Mouse (Mus musculus): Measurements from ENCODE around the gene Fkrp. TPM values are rescaled to one million over a fixed set of nuclear protein-coding genes. Genes with fewer than 3 reads are reported as not detected.

Fkrp gene
- total RNA-seq, 4 experiments from 2014 or later = 47.3 to 56.4 (median 53.0) TPM

Other genes with a start within 250 kb of the Fkrp start
- 10 to 100 TPM; 30.2 to 38.1 (median 35.6) TPM for gene Arhgap35, start 201.7 kb downstream of the Fkrp start, total RNA-seq (2022)
- not detected for gene Ceacam15, start 141.0 kb downstream of the Fkrp start, total RNA-seq (2022)
- not detected for gene Ceacam9, start 94.8 kb downstream of the Fkrp start, total RNA-seq (2022)
- gene Ap2s1, start 78.3 kb downstream of the Fkrp start, total RNA-seq (2022) = 10 to 100 TPM; 65.2 to 74.9 (median 70.8) TPM
- gene Slc1a5, start 35.4 kb downstream of the Fkrp start, total RNA-seq (2022) = 10 to 100 TPM; 14.5 to 21.7 (median 17.7) TPM
- 10 to 100 TPM; 47.9 to 61.2 (median 49.1) TPM for gene Strn4, start 843 bp downstream of the Fkrp start, total RNA-seq (2022)
- gene Prkd2, start 26.2 kb upstream of the Fkrp start, total RNA-seq (2022) = 10 to 100 TPM; 13.1 to 16.7 (median 14.8) TPM
- gene Dact3, start 58.6 kb upstream of the Fkrp start, total RNA-seq (2022) = 1 to 10 TPM; 8.0 to 9.5 (median 8.6) TPM
- gene Gng8, start 75.1 kb upstream of the Fkrp start, total RNA-seq (2022) = 1 to 10 TPM; 1.0 to 1.5 (median 1.1) TPM
- gene Ptgir, start 89.8 kb upstream of the Fkrp start, total RNA-seq (2022) = 1 to 10 TPM; 1.9 to 3.5 (median 3.1) TPM
- 100 to 1,000 TPM; 153 to 208 (median 191) TPM for gene Calm3, start 107.4 kb upstream of the Fkrp start, total RNA-seq (2022)
- 1 to 10 TPM; 3.5 to 4.9 (median 4.3) TPM for gene Pnmal2, start 128.0 kb upstream of the Fkrp start, total RNA-seq (2022)
- gene Pnmal1, start 142.9 kb upstream of the Fkrp start, total RNA-seq (2022) = not detected
- gene Gm42372, start 166.4 kb upstream of the Fkrp start, total RNA-seq (2022) = not detected
- 1 to 10 TPM; 3.2 to 5.1 (median 4.5) TPM for gene Ccdc8, start 176.0 kb upstream of the Fkrp start, total RNA-seq (2022)
- 100 to 1,000 TPM in 2 of 4 experiments, 10 to 100 TPM in 2; 95.4 to 106 (median 99.0) TPM for gene Ppp5c, start 211.2 kb upstream of the Fkrp start, total RNA-seq (2022)
- gene Hif3a, start 245.7 kb upstream of the Fkrp start, total RNA-seq (2022) = 1 to 10 TPM in 2 of 4 experiments, under 1 TPM in 2; 0.80 to 3.1 (median 1.6) TPM

All from heart, adult 8-10 months (tissue).